Mouse (Mus musculus) embryonic facial prominence, embryonic 15.5 days (tissue): ENCODE measurements around the gene Pdzph1. TPM values are rescaled to one million over a fixed set of nuclear protein-coding genes. Genes with fewer than 3 reads are reported as not detected.

Experiments used
- polyA plus RNA-seq: library from polyadenylated mRNA; unstranded; fragments of >200 nt; fragmentation: Nextera tagmentation; extraction: Ambion mirVana; gene quantifications from 2 replicates; pipeline ENCODE4 v1.2.1, GENCODE M21; 2015

The Pdzph1 gene
- polyA plus RNA-seq, 1 experiment from 2014 or later: not detected

Other genes with a start within 250 kb of the Pdzph1 start
- 3.7 and 3.9 TPM in 2 replicates for gene Nudt12, start 22.0 kb upstream of the Pdzph1 start, polyA plus RNA-seq